ENCODE assay signal across 9 mouse cellular contexts in genomic region chr4:62737983-62738695, GRCm38 (mm10).
DNase-seq lines count a peak whose midpoint lies in the region; ATAC-seq lines count a peak whose summit lies in the region.
"Had no signal": no experiment of that assay in that cellular context is flagged by ENCODE, and none has a peak within 500 bp of the region (broad histone marks: within the 10 kb centered on the region; RNA-seq: fewer than 3 reads in every experiment).

No protein-coding gene starts in this region.

- 71% methylated on average over 9 of the region's 9 CpGs for WGBS in hindbrain, embryonic 12.5 days
- WGBS in hindbrain, embryonic 16.5 days: 72% methylated on average over 9 of the region's 9 CpGs
- 65% methylated on average over 9 of the region's 9 CpGs for WGBS in hindbrain, embryonic 13.5 days

- no peak overlapping the region for H3K9ac ChIP-seq in hindbrain, embryonic 12.5 days
- H3K9ac ChIP-seq in hindbrain, embryonic 16.5 days (ENCODE audit: low read depth, low read length): no peak overlapping the region
- H3K9ac ChIP-seq in hindbrain, embryonic 13.5 days: no peak overlapping the region
- H3K9ac ChIP-seq: liver, embryonic 13.5 days had no signal

- no peaks in the 10 kb centered on the region for H3K27me3 ChIP-seq in hindbrain, embryonic 12.5 days
- no peaks in the 10 kb centered on the region for H3K27me3 ChIP-seq in hindbrain, embryonic 16.5 days (replicated peaks; ENCODE audit: control insufficient read depth, insufficient read depth, low read length)
- H3K27me3 ChIP-seq in hindbrain, embryonic 13.5 days: no peaks in the 10 kb centered on the region
- H3K27me3 ChIP-seq: liver, embryonic 13.5 days had no signal

- H3K9me3 ChIP-seq in hindbrain, embryonic 12.5 days (replicated peaks): no peaks in the 10 kb centered on the region
- no peaks in the 10 kb centered on the region; the same call in 1 of the 2 replicates for H3K9me3 ChIP-seq in hindbrain, embryonic 16.5 days (ENCODE audit: control insufficient read depth, low read length)
- H3K9me3 ChIP-seq in hindbrain, embryonic 13.5 days: no peaks in the 10 kb centered on the region
- H3K9me3 ChIP-seq: liver, embryonic 13.5 days had no signal

- H3K27ac ChIP-seq in hindbrain, embryonic 12.5 days: peak overlapping the region; percentile 40; the same call in 1 of the 2 replicates
- no peak overlapping the region for H3K27ac ChIP-seq in hindbrain, embryonic 16.5 days (ENCODE audit: low read depth, low read length)
- peak overlapping the region; percentile 43; the same call in 1 of the 2 replicates for H3K27ac ChIP-seq in brown adipose tissue, adult 24 weeks (replicated peaks; ENCODE audit: low read depth, low read length)
- H3K27ac ChIP-seq in hindbrain, embryonic 13.5 days: no peak overlapping the region
- H3K27ac ChIP-seq: liver, embryonic 13.5 days had no signal

- H3K36me3 ChIP-seq in hindbrain, embryonic 12.5 days: no peaks in the 10 kb centered on the region
- H3K36me3 ChIP-seq in hindbrain, embryonic 16.5 days (ENCODE audit: control insufficient read depth, insufficient read depth, low read length): no peaks in the 10 kb centered on the region
- no peaks in the 10 kb centered on the region for H3K36me3 ChIP-seq in hindbrain, embryonic 13.5 days
- H3K36me3 ChIP-seq: liver, embryonic 13.5 days had no signal

- H3K4me1 ChIP-seq in hindbrain, embryonic 12.5 days: peaks cover 33% of the 10 kb centered on the region
- H3K4me1 ChIP-seq in hindbrain, embryonic 16.5 days (ENCODE audit: control insufficient read depth, insufficient read depth, low read depth, low read length): peaks cover 10% of the 10 kb centered on the region
- peaks cover 59% of the 10 kb centered on the region for H3K4me1 ChIP-seq in brown adipose tissue, adult 24 weeks (ENCODE audit: control insufficient read depth, insufficient read depth, insufficient read length, low read length)
- H3K4me1 ChIP-seq in hindbrain, embryonic 13.5 days (replicated peaks): peaks cover 31% of the 10 kb centered on the region

- no peak overlapping the region for H3K4me3 ChIP-seq in hindbrain, embryonic 12.5 days
- H3K4me3 ChIP-seq in hindbrain, embryonic 16.5 days (ENCODE audit: low read length): no peak overlapping the region
- H3K4me3 ChIP-seq in brown adipose tissue, adult 24 weeks (ENCODE audit: insufficient read depth, low read depth, low read length): no peak overlapping the region
- no peak overlapping the region for H3K4me3 ChIP-seq in hindbrain, embryonic 13.5 days
- H3K4me3 ChIP-seq: liver, embryonic 13.5 days had no signal

- DNase-seq in B cell, adult 2 months: peak; percentile 14 to 26
- DNase-seq in lung, postnatal 14 days: peak; percentile 68
- no peak for DNase-seq in layer of hippocampus, adult 9-10 months (ENCODE audit: low spot score)
- no peak for DNase-seq in layer of hippocampus, adult 18-20 months (ENCODE audit: low spot score in 2 of 2)
- DNase-seq: liver, embryonic 13.5 days had no signal

- H3K4me2 ChIP-seq in hindbrain, embryonic 12.5 days (replicated peaks): no peak overlapping the region
- H3K4me2 ChIP-seq in hindbrain, embryonic 16.5 days (ENCODE audit: low read length): no peak overlapping the region
- H3K4me2 ChIP-seq in hindbrain, embryonic 13.5 days: no peak overlapping the region
- H3K4me2 ChIP-seq: liver, embryonic 13.5 days had no signal

- ATAC-seq in hindbrain, embryonic 12.5 days (ENCODE audit: low FRiP score): no peak
- ATAC-seq in hindbrain, embryonic 16.5 days: no peak
- 0 out of 2 replicates have a peak, but pooled peaks have one; percentile 21 for ATAC-seq in hindbrain, embryonic 13.5 days (ENCODE audit: low FRiP score)

Comparison
In these comparisons a context has a peak if more than half of its experiments do, and no peak if none do; other contexts are left out.
1. H3K27ac ChIP-seq: peak in hindbrain, embryonic 12.5 days (single experiment) and brown adipose tissue, adult 24 weeks (single experiment); none in hindbrain, embryonic 16.5 days (single experiment) and hindbrain, embryonic 13.5 days (single experiment).
2. DNase-seq: peak in B cell, adult 2 months (2 of 2) and lung, postnatal 14 days (single experiment); none in layer of hippocampus, adult 9-10 months (single experiment) and layer of hippocampus, adult 18-20 months (0 of 2).